In genomic region chr6:122614047-122614446, GRCm38 (mm10) we compare ENCODE assay signal across 11 mouse cellular contexts. TPM values are rescaled to one million over a fixed set of nuclear protein-coding genes. Genes with fewer than 3 reads are reported as not detected.
DNase-seq lines count a peak whose midpoint lies in the region; ATAC-seq and TF ChIP-seq lines count a peak whose summit lies in the region.
"Had no signal": no experiment of that assay in that cellular context is flagged by ENCODE, and none has a peak within 500 bp of the region (broad histone marks: within the 10 kb centered on the region; RNA-seq: fewer than 3 reads in every experiment).

No protein-coding gene starts in this region.

- H3K4me1 ChIP-seq in CH12.LX (ENCODE audit: control insufficient read depth in 1 of 2, insufficient read depth in 2 of 2) = no peaks in the 10 kb centered on the region
- H3K4me1 ChIP-seq in hindbrain, embryonic 11.5 days (replicated peaks; ENCODE audit: control insufficient read depth, insufficient read depth, low read length) = no peaks in the 10 kb centered on the region
- H3K4me1 ChIP-seq: midbrain, embryonic 13.5 days had no signal

- no peak for DNase-seq in left cerebral cortex, adult 2 months (ENCODE audit: extremely low spot score in 1 of 2, low spot score in 2 of 2)
- no peak for DNase-seq in left cerebral cortex, adult 8-10 months (ENCODE audit: low spot score in 2 of 2)
- DNase-seq in CH12.LX (ENCODE audit: extremely low read depth) (peak; percentile 42), Patski (ENCODE audit: low read depth, low spot score) (no peak)
- no peak for DNase-seq in yolk sac, embryonic 10.5 days (ENCODE audit: low spot score)
- DNase-seq in hindbrain, embryonic 11.5 days (ENCODE audit: low spot score) = no peak
- no peak for DNase-seq in urinary bladder, postnatal 25 days (ENCODE audit: low spot score)

- H3K36me3 ChIP-seq in CH12.LX (replicated peaks in 1 of 2; ENCODE audit: control insufficient read depth in 1 of 2, insufficient read depth in 1 of 2, low read length in 1 of 2) = no peaks in the 10 kb centered on the region
- H3K36me3 ChIP-seq in hindbrain, embryonic 11.5 days (ENCODE audit: control insufficient read depth, insufficient read depth, low read length) = no peaks in the 10 kb centered on the region
- H3K36me3 ChIP-seq: midbrain, embryonic 13.5 days had no signal

- CTCF ChIA-PET in Patski (lab: Charles Lee) = no interaction called here

- no peak for TF ChIP-seq EP300 in CH12.LX (IDR thresholded peaks at IDR 0.05; ENCODE audit: low read length)

- ATAC-seq in Patski = no peak
- peak; percentile 78; the same call in 1 of the 2 replicates for ATAC-seq in monocyte, adult 5-6 weeks (replicated peaks; ENCODE audit: insufficient number of reproducible peaks, low FRiP score, low TSS enrichment, poor library complexity, severe bottlenecking)
- no peak for ATAC-seq in hindbrain, embryonic 11.5 days (ENCODE audit: low FRiP score)
- ATAC-seq: midbrain, embryonic 13.5 days had no signal

- POLR2A ChIA-PET in Patski (lab: Charles Lee) = no interaction called here

- peaks cover 2% of the 10 kb centered on the region for H3K9me3 ChIP-seq in CH12.LX (replicated peaks; ENCODE audit: low read length)
- H3K9me3 ChIP-seq in hindbrain, embryonic 11.5 days (ENCODE audit: control insufficient read depth, low read length) = no peaks in the 10 kb centered on the region
- H3K9me3 ChIP-seq: midbrain, embryonic 13.5 days had no signal

- H3K4me2 ChIP-seq in CH12.LX (ENCODE audit: insufficient read depth, low read depth, poor library complexity, severe bottlenecking) = no peak overlapping the region
- no peak overlapping the region for H3K4me2 ChIP-seq in hindbrain, embryonic 11.5 days (replicated peaks; ENCODE audit: low read depth, low read length)
- H3K4me2 ChIP-seq: midbrain, embryonic 13.5 days had no signal

- no peak overlapping the region for H3K9ac ChIP-seq in CH12.LX (ENCODE audit: insufficient read depth, low read depth)
- no peak overlapping the region for H3K9ac ChIP-seq in hindbrain, embryonic 11.5 days (ENCODE audit: low read depth, low read length)
- H3K9ac ChIP-seq: midbrain, embryonic 13.5 days had no signal

- no peaks in the 10 kb centered on the region for H3K79me2 ChIP-seq in CH12.LX (replicated peaks; ENCODE audit: control insufficient read depth, extremely low read depth, insufficient read depth, poor library complexity, severe bottlenecking)

- TF ChIP-seq CTCF in left cerebral cortex, adult 2 months (IDR thresholded peaks at IDR 0.05) = peak; percentile 40
- TF ChIP-seq CTCF in CH12.LX (conservative IDR thresholded peaks at IDR 0.05 in 1 of 2, IDR thresholded peaks at IDR 0.05 in 1 of 2; ENCODE audit: low read depth in 2 of 2, low read length in 2 of 2) = peak; percentile 64 to 72
- TF ChIP-seq CTCF in Patski (IDR thresholded peaks at IDR 0.05) = peak; percentile 40

- intact Hi-C loops in left cerebral cortex, adult 2 months (cut with DNase I) = no loop called here

- no peak for TF ChIP-seq POLR2A in CH12.LX (IDR thresholded peaks at IDR 0.05; ENCODE audit: low read depth, low read length)

- no peak overlapping the region for H3K4me3 ChIP-seq in left cerebral cortex, adult 2 months
- no peak overlapping the region for H3K4me3 ChIP-seq in CH12.LX (replicated peaks in 1 of 3; ENCODE audit: low read depth in 2 of 3, low read length in 2 of 3, poor library complexity in 1 of 3)
- no peak overlapping the region for H3K4me3 ChIP-seq in hindbrain, embryonic 11.5 days (ENCODE audit: low read depth, low read length)
- H3K4me3 ChIP-seq: midbrain, embryonic 13.5 days had no signal

- in situ Hi-C loops in CH12.LX (cut with MboI; ENCODE audit: low pct_ligation_motif_present, low pct_unique_long_range_greater_than_20kb, low sequenced_read_pairs) = no loop called here
- in situ Hi-C loops in Patski (cut with MboI; ENCODE audit: low pct_unique_long_range_greater_than_20kb) = no loop called here

- TF ChIP-seq RAD21 in CH12.LX (IDR thresholded peaks at IDR 0.05; ENCODE audit: low read depth, low read length) = peak; percentile 59

- dilution Hi-C loops in CH12.LX (cut with MboI; ENCODE audit: extremely low pct_ligation_motif_present, extremely low pct_unique_long_range_greater_than_20kb, low sequenced_read_pairs) = no loop called here

- H3K27ac ChIP-seq in left cerebral cortex, adult 2 months = no peak overlapping the region
- no peak overlapping the region for H3K27ac ChIP-seq in CH12.LX (ENCODE audit: insufficient read depth, low read depth)
- no peak overlapping the region for H3K27ac ChIP-seq in hindbrain, embryonic 11.5 days (ENCODE audit: low read depth, low read length)
- H3K27ac ChIP-seq: midbrain, embryonic 13.5 days had no signal

- H3K27me3 ChIP-seq in CH12.LX (replicated peaks) (no peaks in the 10 kb centered on the region), Patski (no peaks in the 10 kb centered on the region)
- no peaks in the 10 kb centered on the region for H3K27me3 ChIP-seq in hindbrain, embryonic 11.5 days (ENCODE audit: control insufficient read depth, insufficient read depth, low read length)
- H3K27me3 ChIP-seq: midbrain, embryonic 13.5 days had no signal

- 69% methylated on average over 2 of the region's 2 CpGs for WGBS in hindbrain, embryonic 11.5 days

TF ChIP-seq in CH12.LX, 34 proteins besides CTCF, POLR2A, EP300 and RAD21:
- TF ChIP-seq SMC3 (IDR thresholded peaks at IDR 0.05; ENCODE audit: low read depth, low read length) (peak; percentile 60), NELFE (IDR thresholded peaks at IDR 0.05; ENCODE audit: low read depth, low read length) (no peak), JUND (conservative IDR thresholded peaks at IDR 0.05; ENCODE audit: low read depth, low read length) (no peak)
TF ChIP-seq in CH12.LX: peak in this region for 1.

RNA-seq across cellular contexts. Expression of gene Gdf3, which starts 4.2 kb away (rescaled TPM):
- total RNA-seq in left cerebral cortex, adult 2 months (2021) = not detected
- not detected for total RNA-seq in left cerebral cortex, adult 8-10 months (2022)
- total RNA-seq in CH12.LX (2012; rRNA removed) (not detected in 2 replicates), CH12.LX (2014; rRNA removed) (not detected in 2 replicates)
- polyA plus RNA-seq in CH12.LX (2012; ENCODE audit: insufficient read length, low read depth) (not detected in 2 replicates), Patski (2021) (not detected)
- 1.7 to 3.5 TPM (median 2.5 TPM) in 3 replicates for total RNA-seq in monocyte, adult 5-6 weeks (2017)
- 0.25 TPM in 1 of 2 replicates, not detected in the other for polyA plus RNA-seq in hindbrain, embryonic 11.5 days (2014; fragmentation: Nextera tagmentation; extraction: Ambion mirVana)
- total RNA-seq: gastrocnemius, adult 18-20 months; left cerebral cortex, postnatal 36 days had no signal

RNA-seq across cellular contexts. Expression of gene Apobec1, which starts 11.8 kb away (rescaled TPM):
- total RNA-seq in left cerebral cortex, adult 2 months (2021) = 1 to 10 TPM; 1.3 to 1.9 TPM
- total RNA-seq in left cerebral cortex, adult 8-10 months (2022) = 1 to 10 TPM; 1.5 to 3.5 (median 2.6) TPM
- total RNA-seq in CH12.LX (2012; rRNA removed) (32.2 and 39.6 TPM in 2 replicates), CH12.LX (2014; rRNA removed) (42.6 and 46.2 TPM in 2 replicates)
- polyA plus RNA-seq in CH12.LX (2012; ENCODE audit: insufficient read length, low read depth) (34.4 and 41.9 TPM in 2 replicates), Patski (2021) (0.04 TPM)
- 129 to 219 TPM (median 170 TPM) in 3 replicates for total RNA-seq in monocyte, adult 5-6 weeks (2017)
- 1.7 and 2.1 TPM in 2 replicates for polyA plus RNA-seq in hindbrain, embryonic 11.5 days (2014; fragmentation: Nextera tagmentation; extraction: Ambion mirVana)

RNA-seq across cellular contexts. Expression of gene Dppa3, which starts 12.2 kb away (rescaled TPM):
- total RNA-seq in left cerebral cortex, adult 2 months (2021) = not detected
- total RNA-seq in left cerebral cortex, adult 8-10 months (2022) = not detected
- total RNA-seq in CH12.LX (2012; rRNA removed) (not detected in 2 replicates), CH12.LX (2014; rRNA removed) (not detected in 2 replicates)
- polyA plus RNA-seq in CH12.LX (2012; ENCODE audit: insufficient read length, low read depth) (not detected in 2 replicates), Patski (2021) (not detected)
- 8.6 TPM in 1 of 3 replicates, not detected in the others for total RNA-seq in monocyte, adult 5-6 weeks (2017)
- not detected in 2 replicates for polyA plus RNA-seq in hindbrain, embryonic 11.5 days (2014; fragmentation: Nextera tagmentation; extraction: Ambion mirVana)
- total RNA-seq: gastrocnemius, adult 18-20 months; left cerebral cortex, postnatal 36 days had no signal
- polyA plus RNA-seq: midbrain, embryonic 13.5 days had no signal

Comparison
In these comparisons a context has a peak if more than half of its experiments do, and no peak if none do; other contexts are left out.
1. RNA of gene Apobec1, which starts 11.8 kb away (total RNA-seq): 129 to 219 TPM in monocyte, adult 5-6 weeks and 32.2 to 46.2 TPM in CH12.LX; 1.5 to 3.5 TPM in left cerebral cortex, adult 8-10 months and 1.3 to 1.9 TPM in left cerebral cortex, adult 2 months; every median in the first group is over 4 times any median in the second.
2. Peak in every context shown above with its lines, with median percentiles within 50 percentile points of each other: CTCF ChIP-seq.